Mouse (Mus musculus) kidney, adult 9 months (tissue): ENCODE data around the gene Rnf166.

ENCODE experiments used
- DNase-seq: peaks from one replicate; pipeline ENCODE4 v3.0.0; 2022

The Rnf166 gene

GRCm38 (mm10) chr8:122436586-122437125 lies 39.2 kb downstream of the Rnf166 start:
- no peak for DNase-seq

DNA sequence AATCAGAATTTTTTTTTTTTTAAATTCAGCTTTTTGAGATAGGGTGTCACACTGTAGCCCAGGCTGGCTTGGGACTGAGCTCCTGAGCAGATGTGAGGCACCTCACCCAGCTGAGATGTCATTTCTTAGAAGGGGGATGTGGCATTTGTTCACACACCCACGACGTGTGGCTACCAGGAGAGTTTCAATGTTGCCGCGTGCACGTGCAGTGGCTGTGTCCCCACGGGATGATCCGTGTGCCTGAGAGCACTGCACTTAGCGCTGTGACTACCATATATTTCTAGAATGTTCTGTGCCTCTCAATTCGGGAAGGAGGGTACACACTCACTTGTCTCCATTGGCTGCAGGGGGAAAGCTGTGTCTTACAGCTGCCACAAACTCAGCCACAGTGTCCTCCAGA lies 39.7 kb downstream of the Rnf166 start:
- no peak for DNase-seq

DNA sequence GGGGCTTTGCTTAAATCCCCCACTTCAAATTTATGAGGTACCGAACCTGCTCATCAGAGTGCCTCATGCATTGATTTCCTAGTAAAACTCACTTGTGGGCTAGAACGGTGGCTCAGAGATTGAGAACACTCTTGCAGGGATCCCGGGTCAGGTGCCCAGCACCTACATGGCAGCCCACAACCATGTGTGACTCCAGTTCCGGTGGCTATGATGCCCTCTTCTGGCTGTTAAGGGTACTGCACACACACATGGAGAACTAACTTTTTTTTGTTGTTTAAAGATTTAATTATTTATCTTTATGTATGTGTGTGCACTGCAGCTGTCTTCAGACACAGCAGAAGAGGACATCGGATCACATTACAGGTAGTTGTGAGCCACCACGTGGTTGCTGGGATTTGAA lies 40.5 kb downstream of the Rnf166 start:
- no peak for DNase-seq

GRCm38 (mm10) chr8:122433269-122433905 lies 42.5 kb downstream of the Rnf166 start:
- DNase-seq: no peak

GRCm38 (mm10) chr8:122432443-122433268 lies 43.2 kb downstream of the Rnf166 start, which contains the start of gene Cyba:
Cyba (minus strand) TSS chr8:122432930.
- peak; percentile 90 for DNase-seq

GRCm38 (mm10) chr8:122431694-122432442 lies 44.0 kb downstream of the Rnf166 start:
- peak; percentile 62 for DNase-seq

GRCm38 (mm10) chr8:122430646-122431045 lies 45.2 kb downstream of the Rnf166 start:
- peak; percentile 88 for DNase-seq

DNA sequence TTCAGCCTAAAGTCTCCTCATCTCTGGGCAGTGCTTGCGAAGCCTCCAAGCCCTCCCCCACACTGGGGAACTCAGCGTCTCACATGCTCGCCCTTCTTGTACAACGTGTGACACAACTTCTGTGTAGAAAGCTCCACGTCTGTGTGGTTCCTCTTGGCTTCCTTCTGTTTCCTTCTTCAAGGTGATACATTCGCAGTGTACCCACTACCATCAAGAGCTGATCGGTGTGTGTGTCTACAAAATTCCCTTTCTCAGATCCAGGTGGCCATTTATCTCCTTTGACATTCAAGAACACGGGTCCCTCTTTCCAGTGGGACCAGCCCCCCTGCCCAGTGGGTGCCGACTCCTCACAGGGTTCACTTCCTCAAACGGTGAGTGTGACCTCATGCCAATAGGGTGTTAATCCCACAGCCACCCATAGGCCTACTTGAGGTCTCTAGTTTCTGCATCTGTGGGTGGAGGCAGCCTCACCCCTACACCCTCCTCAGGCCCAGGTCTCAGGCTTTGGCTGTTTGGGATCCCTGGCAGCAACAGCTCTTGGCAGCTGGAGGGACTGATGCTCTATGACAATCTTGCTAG lies 45.7 kb downstream of the Rnf166 start:
- peak; percentile 43 for DNase-seq

GRCm38 (mm10) chr8:122428163-122428562 lies 47.7 kb downstream of the Rnf166 start:
- no peak for DNase-seq

DNA sequence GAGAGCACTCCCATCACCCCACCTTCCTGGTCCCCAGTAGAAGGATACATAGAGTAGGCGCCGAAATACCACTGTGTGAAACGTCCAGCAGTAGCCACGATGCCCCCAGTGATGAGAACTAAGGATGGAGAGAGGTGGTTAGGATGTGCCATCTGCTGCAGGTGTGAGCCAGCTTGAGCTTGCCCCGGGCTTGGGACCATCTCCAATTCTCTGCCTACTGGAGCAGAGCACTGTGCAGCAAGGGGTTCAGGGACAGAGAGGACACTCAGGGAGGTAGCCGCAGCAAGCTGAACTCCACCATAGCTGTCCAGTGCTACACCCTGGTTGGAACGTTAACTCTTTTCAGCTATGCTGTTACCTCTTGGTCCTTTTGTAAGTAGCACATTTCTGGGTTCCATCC lies 48.3 kb downstream of the Rnf166 start:
- no peak for DNase-seq

GRCm38 (mm10) chr8:122426145-122426544 lies 49.7 kb downstream of the Rnf166 start:
- DNase-seq: no peak

DNA sequence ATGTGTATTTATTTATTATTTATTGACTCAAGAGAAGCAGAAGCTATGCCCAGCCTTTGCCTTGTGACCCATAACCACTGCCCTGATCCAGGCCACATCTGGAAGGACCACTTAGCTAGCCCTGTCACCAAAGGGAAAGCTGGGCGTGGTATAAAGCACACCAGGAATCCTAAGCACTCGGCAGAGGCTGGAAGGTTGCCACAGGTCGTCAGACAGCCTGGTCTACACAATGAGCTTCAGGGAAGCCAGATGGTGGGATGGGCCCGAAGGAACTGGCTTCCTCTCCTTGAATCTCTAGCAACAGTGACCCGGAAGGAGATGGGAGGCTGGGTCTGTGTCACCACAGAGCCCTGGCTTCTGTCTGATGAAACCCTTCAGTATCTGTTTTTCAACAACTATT lies 52.2 kb downstream of the Rnf166 start:
- DNase-seq: peak; percentile 40

DNA sequence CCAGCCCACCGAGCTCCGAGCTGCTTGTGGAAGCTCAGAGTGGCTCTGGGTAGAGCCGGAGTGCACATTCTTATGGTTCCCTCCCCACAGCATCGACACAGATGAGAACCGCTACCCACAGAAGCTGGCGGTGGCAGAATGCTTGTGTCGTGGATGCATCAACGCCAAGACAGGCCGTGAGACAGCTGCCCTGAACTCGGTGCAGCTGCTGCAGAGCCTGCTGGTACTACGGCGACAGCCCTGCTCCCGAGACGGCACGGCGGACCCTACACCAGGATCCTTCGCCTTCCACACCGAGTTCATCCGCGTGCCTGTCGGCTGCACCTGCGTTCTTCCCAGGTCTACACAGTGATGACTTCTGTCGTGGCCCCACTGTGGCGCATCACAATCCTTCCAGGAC lies 52.6 kb downstream of the Rnf166 start:
- DNase-seq: no peak

DNA sequence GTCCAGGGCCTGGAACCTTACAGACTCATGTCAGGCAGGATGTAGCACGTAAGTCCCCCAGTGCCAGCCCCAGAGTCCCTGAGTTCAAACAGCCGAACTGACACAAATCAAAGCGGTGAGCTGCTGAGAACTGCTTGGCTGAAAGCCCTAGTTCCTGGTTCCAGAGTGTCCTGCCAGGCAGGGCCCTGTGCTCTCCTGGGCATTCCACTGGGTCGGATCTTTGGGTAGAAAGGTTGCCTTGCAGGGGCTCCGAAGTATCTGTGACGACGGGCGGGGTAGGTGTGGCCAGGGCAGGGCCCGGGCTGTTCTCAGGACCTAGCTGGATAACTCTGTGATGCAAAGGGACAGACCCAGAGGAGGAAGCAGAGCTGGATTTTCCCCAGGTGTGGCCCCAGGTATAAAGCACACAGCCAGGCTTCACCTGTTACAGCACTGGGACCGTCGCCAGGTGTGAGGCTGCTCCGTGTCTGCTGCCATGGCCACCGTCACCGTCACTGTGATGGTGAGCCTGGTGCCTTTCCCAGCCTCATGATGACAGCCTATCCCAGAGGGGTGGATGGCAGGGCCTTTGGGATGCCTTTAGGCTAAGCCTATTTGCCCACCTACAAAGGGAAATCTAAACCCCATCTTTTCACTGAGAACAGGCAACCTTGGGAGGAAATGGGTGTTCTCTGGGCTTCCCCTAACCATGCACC lies 54.3 kb downstream of the Rnf166 start, which contains the start of gene Il17c:
Gene Il17c (plus strand): TSS at position 645 of the 695 bp plus-strand sequence.
- peak; percentile 63 for DNase-seq

DNA sequence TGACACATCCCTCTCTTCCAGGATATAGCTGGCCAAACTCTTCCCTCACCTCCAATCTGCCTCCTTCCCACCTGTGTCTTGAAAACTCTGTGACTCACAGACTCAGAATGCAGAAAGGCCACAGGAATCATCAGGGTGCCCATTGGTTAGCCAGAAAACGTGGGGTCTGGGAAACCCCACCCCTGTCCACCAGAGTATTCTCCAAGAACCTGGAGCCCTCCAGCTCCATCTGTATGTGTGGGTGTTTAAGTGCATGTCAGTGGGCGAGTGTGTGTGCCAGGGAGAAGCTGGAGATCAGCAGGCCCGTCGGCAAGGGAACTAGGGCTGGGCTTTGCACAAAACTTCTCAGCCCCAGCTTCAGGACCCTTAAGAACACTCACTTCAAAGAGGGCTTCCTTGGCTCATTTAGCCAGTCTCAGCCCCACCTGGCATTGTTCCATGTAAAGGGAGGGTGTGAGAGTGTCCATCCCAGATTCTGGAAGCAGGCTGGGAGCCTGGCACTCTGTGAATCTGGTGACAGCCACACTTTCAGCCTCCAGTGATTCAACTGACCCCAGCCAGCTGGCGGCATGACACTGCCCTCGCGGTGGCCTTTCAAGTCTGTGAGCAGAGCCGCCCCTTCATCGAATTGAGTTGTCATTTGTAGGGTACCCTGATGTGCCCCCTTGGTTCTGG lies 55.8 kb downstream of the Rnf166 start:
- DNase-seq: no peak
